Mouse (Mus musculus) G1E (cell line): ENCODE measurements around the gene 1810010D01Rik.

Experiments used
- CTCF ChIP-seq: IDR thresholded peaks from 2 replicates; pipeline ENCODE4 v1.5.1; 2012; ENCODE audit warnings: low read depth, low read length, inconsistent platforms, mixed read lengths
- GATA1 ChIP-seq: IDR thresholded peaks from 2 replicates; pipeline ENCODE4 v1.6.1; 2012; ENCODE audit warnings: borderline replicate concordance, low read length, inconsistent platforms, mixed read lengths
- POLR2AphosphoS5 ChIP-seq: IDR thresholded peaks from 2 replicates; pipeline ENCODE4 v1.6.1; 2012; ENCODE audit warnings: low read depth, low read length, inconsistent platforms; ENCODE audit not compliant: insufficient replicate concordance

GRCm38 (mm10) chr7:145219420-145219831 lies 11.5 kb upstream of the 1810010D01Rik start:
- TF ChIP-seq CTCF (no peak), GATA1 (no peak), POLR2AphosphoS5 (no peak)
